Mouse (Mus musculus): Measurements from ENCODE around the gene Cox10. TPM values are rescaled to one million over a fixed set of nuclear protein-coding genes. Genes with fewer than 3 reads are reported as not detected.

Gene Cox10
- polyA plus RNA-seq (2012): 30.3 and 31.6 TPM in 2 replicates

GRCm38 (mm10) chr11:64078956-64079726 lies at the start of gene Cox10:
Gene Cox10, minus strand, starts transcription at chr11:64079468.

GRCm38 (mm10) chr11:63922091-63922621 lies 157.1 kb downstream of the Cox10 start, which contains the start of gene Hs3st3b1:
Gene Hs3st3b1, minus strand, starts transcription at chr11:63922290.

Other genes with a start within 250 kb of the Cox10 start
- gene Hs3st3b1, start 157.2 kb downstream of the Cox10 start, polyA plus RNA-seq (2012): 0.56 and 0.62 TPM in 2 replicates